Mouse (Mus musculus) adrenal gland, postnatal 25 days (tissue): ENCODE results near the gene Tmem109. TPM values are rescaled to one million over a fixed set of nuclear protein-coding genes. Genes with fewer than 3 reads are reported as not detected.
A peak's percentile ranks its signal among the peaks of the same experiment; 100 is the strongest.

ENCODE experiments used
- DNase-seq: peaks from one replicate; pipeline ENCODE4 v3.0.0; 2021; ENCODE audit warnings: mixed read lengths
- total RNA-seq: library from RNA; stranded (reverse); gene quantifications from 2 replicates; pipeline ENCODE4 v1.2.3, GENCODE M21; 2021

Gene Tmem109
- total RNA-seq, 1 experiment from 2014 or later = 161 TPM

DNA sequence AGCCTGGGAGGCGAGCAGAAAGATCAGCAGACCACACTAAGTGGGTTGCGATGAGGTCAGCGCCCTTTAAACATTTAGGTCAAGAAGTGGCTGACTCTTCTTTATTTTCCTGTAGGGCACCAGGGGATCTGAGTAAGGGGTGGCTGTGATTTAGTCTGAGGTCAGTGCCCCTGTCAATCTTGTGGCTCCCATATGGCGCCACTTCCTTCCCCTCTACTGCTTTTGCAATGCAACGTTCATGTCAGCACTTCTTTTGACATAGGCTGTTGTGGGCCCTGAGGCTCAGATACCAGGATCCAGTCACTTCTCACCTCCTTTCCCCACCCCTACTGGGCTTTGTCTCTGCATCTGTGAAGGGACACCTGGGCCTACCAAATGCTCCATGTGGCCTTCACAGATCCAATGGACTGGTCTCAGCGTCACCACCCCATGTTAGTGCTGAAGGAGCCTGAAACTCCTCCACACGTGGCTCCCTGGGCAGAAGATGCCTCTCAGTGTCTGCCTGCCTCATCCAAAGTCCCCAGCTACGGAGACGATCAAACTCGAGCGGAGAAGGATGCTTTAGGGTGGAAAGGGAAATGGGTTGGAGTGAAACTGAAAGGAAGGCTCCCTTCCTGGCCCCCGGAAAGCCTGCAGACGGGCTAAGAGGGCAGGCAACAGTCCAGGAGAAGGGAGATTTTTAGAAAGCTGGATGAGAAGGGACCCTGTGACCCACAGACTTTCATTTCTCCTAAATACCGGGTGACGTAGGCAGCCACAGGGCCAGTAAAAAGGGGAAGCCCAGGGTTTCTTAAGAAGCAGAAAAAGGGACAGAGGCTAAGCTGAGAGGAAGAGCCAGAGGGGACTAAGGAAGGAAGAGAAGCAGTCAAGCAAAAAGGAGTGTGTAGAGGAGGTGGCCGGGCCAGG lies 39.8 kb downstream of the Tmem109 start:
- no peak for DNase-seq

DNA sequence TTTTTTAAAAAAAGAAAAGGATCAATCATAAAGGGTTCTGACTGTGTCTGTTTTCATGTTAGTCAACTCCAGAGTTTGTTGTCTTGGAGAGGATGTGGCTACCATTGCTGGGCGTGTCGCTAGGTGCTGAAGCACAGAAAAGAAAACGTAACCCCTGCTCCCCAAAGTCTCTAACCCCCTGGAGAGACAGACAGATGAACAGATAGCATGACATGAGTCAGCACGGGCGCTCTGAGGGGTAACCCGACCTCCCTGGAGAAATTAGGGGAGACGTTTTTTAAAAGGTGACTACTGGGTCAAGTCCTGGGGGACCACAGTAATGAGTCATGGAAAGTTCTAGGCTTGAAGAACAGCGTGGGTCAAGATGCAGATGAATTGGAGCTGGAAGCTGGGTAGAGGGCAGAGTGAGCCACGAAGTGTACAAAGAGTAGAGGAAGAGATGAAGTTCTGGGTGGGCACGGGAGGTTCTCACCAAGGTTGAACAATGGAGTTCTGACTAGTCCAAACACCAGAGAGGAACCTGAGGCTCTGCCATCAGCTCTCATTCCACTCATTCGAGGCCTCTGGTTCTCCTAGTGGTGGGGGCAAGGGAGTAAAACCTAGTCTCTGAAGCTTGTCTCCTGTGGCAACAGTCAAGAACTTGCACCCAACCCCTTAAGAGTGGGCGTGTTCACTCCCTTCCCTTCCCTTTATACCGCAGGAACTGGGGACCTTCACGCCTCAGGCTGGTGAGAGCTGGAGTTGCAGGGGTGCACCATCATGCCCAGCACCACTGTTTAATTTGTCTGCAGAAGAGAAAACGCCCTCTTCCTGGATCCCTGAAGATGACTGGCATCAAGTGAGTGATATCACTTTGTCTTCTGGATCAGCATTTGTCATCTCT lies 42.5 kb downstream of the Tmem109 start, which contains the start of gene Slc15a3:
Slc15a3 (plus strand) TSS at position 718 of the 883 bp plus-strand sequence.
- DNase-seq = no peak

DNA sequence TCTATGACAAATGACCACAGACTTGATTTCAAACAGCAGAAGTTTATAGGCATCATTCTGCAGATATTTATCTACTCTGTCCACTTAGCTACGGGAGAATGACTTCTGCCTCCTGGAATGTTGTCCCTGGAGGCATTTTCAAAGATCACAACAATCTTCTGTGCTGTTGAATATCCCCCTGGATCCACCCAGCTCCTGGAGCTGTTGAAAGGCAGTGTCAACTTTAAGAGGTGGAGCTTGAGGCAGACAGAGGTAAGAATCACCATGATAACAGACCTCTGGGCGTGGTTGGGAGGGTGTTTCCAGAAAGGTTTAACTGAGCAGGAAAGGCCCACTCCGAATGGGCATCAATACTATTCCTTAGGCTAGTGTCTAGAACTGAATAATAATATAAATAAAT lies 46.1 kb downstream of the Tmem109 start:
- no peak for DNase-seq

DNA sequence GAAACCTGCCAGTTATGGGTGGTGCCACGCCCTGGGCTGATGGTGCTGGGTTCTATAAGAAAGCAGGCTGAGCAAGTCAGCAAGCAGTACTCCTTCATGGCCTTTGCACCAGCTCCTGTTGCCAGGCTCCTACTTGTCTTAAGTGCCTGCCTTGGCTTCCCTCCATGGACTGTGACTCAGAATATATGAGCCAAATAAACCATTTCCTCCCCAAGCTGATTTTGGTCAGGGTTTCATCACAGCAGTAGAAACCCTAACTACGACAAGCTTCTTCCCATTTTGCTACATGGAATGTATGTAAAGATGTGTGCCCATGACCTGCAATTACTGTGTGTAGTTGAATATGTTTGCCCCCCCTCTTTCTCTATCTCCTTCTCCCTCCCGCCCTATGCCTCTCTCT lies 48.2 kb downstream of the Tmem109 start:
- DNase-seq = no peak

DNA sequence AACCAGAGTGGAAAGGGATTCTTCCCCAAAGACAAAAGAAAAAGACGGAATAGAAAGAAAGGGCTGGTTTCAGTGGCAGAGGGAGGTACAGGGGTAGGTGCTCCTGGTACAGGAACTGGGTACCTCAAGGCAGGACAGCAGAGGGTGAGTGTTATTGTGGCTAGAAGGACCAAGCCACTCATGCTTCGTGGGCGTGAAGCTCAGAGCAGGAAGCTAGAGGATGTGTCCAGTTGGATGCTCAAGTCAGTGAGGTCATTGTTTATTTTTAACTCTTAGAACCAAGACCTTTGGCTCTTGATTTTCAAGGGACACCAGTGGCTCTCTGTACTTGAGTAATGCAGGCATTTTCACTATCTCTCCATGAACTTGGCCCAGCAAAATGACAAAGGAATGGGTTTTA lies 49.8 kb downstream of the Tmem109 start:
- no peak for DNase-seq

DNA sequence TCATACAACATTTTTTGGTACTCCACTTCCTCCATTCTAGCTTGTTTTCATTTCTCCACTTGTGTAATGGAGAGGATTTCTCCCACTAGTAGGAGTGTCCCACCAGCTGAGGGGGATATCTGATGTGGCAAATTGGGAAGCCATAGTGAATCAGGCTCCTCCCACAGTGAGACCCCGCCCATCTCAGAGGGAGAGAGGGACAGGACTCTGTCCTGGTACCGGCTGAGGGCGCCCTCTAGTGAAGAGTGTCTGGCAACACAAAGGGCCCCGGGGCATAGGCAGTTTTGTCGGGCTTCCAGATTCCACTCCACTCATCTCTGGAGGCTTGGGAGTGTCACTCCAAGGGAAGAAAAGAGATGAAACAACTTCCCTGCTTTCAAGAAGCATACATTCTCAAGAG lies 50.4 kb downstream of the Tmem109 start:
- peak; percentile 65 for DNase-seq

DNA sequence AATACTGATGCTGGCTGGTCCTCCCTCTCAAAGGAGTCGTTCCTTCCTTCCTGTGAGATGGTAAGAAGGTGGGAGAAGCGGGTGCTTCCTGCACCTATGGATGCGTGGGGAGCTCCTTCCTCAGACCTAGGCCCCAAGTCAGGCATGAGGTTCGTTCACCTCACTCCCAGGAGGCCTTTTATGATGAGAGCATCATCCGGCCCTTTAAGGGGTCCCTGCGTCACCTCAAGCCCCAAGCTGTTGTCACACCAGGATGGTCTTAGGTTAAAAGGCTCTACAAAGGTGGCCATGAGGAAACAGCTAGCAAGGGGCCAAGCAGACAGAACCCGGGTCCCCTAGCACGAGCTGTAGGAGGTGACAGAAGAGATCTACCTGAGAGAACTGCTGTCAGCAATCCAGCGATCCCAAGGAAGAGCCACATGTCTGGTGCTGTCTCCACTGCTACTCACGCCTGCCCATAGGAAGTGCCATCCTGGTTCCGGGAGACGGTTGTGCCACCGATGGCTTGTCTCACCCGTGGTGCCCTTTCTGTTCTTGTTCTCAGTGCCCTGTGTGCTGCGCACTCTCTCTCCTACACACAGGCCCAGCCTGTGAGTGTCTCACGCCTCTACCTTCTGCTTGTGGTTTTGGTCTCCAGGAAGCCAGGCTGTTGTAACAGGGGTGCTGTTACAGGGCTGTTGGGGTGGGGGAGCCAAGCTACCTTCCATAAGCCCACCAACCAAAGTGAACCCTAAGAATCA lies 52.2 kb downstream of the Tmem109 start, which contains the start of gene Cd6:
Cd6 (minus strand) TSS at position 623 of the 740 bp plus-strand sequence.
- no peak for DNase-seq

DNA sequence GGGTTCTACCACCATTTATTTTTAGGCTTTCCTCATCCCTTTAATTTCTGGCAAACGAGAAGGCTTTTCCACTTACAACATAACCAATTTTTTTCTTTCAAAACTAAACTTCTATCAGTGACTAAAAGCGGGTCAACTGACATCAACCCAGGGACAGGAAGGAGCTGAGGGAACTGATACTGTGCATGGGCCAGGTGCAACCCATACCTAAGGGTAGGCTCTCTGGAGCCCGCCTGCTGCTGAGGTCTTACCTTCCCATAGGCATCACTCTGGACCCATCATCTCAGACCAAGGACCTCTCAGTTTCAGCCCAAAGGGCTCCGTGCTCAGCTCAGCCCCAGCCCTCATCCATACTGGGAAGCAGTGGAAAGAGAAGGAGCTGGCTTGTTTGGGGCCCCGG lies 53.5 kb downstream of the Tmem109 start:
- no peak for DNase-seq

DNA sequence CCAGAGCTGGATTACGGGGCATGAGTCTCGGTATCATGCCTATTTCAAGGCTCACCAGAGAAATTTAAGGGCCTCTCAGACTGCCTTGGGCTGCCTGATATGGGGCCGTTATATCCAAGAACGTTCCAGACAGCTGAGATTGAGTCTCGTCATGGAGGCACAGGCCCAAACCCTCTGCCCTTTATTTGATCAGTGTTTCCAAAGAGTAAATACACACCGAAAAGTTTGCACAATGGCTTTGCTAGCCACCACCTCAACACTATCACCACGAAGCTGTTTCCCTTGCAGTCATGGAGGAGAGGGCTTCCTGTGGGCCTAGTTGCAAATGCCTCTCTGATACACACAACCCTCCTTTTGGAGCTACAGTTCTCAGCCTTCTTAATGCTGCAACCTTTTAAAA lies 57.7 kb downstream of the Tmem109 start:
- no peak for DNase-seq

DNA sequence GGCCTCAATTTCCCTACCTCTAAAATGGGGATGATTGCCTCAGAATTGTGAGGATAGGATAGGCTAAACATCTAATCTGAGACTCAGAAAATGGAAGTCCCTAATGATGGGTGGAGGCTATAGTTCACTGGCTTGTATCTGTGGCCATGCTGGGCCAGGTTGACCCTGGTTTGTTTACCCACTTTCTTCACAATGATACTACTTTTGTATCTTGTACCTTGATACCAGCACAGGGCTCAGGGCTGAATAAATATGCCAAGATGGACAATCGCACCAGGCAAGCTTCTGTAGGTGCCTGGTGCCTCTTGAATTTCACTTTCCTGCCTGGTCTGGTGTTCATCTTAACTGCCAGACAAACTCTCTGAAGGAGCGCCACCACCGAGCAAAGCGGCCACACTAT lies 59.3 kb downstream of the Tmem109 start:
- DNase-seq = no peak

DNA sequence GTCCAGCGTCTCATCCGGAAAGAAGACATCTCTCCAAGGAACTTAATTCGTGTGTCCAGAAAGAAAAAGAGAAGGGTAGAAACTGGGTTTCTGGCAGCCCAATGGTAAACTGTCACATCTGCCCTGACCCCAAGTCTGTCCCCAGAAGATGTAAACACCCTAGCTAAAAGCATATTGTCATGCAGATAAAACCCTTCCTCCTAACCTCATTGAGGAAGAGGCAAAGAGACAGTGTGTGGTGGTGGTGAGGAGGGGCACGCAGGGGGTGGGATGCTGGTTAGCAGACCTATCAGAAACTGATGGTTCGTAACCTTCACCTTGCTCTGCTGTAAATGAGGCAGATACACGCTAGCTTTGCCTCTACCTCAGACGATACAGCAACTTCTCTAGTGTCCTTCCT lies 60.5 kb downstream of the Tmem109 start:
- no peak for DNase-seq

Other genes starting within 250 kb of the Tmem109 start
- gene Vwce, start 247.8 kb downstream of the Tmem109 start, total RNA-seq = 0.43 and 1.4 TPM in 2 replicates
- gene Pga5, start 203.9 kb downstream of the Tmem109 start, total RNA-seq = not detected in 2 replicates
- 32.4 and 33.6 TPM in 2 replicates for gene Vps37c, start 193.3 kb downstream of the Tmem109 start, total RNA-seq
- 0.12 TPM in 1 of 2 replicates, not detected in the other for gene Cd5, start 143.0 kb downstream of the Tmem109 start, total RNA-seq
- not detected in 2 replicates for gene Cd6, start 51.9 kb downstream of the Tmem109 start, total RNA-seq
- 3.2 and 4.0 TPM in 2 replicates for gene Slc15a3, start 42.3 kb downstream of the Tmem109 start, total RNA-seq
- 30.5 and 32.8 TPM in 2 replicates for gene Tmem132a, start 12.1 kb downstream of the Tmem109 start, total RNA-seq
- gene Prpf19, start 13.2 kb upstream of the Tmem109 start, total RNA-seq = 196 and 223 TPM in 2 replicates
- not detected in 2 replicates for gene Zp1, start 38.6 kb upstream of the Tmem109 start, total RNA-seq
- 0.12 and 0.48 TPM in 2 replicates for gene Ptgdr2, start 55.2 kb upstream of the Tmem109 start, total RNA-seq
- gene Ccdc86, start 67.3 kb upstream of the Tmem109 start, total RNA-seq = 14.5 and 16.7 TPM in 2 replicates
- 30.9 and 39.3 TPM in 2 replicates for gene Ms4a10, start 92.7 kb upstream of the Tmem109 start, total RNA-seq
- not detected in 2 replicates for gene Ms4a15, start 111.2 kb upstream of the Tmem109 start, total RNA-seq
- gene Ms4a18, start 136.0 kb upstream of the Tmem109 start, total RNA-seq = not detected in 2 replicates
- gene Ms4a8a, start 199.1 kb upstream of the Tmem109 start, total RNA-seq = 0.90 and 0.94 TPM in 2 replicates
- gene 1700017D01Rik, start 248.9 kb upstream of the Tmem109 start, total RNA-seq = not detected in 2 replicates